Comparison of ENCODE assay signal across 29 mouse cellular contexts in the genomic region with DNA sequence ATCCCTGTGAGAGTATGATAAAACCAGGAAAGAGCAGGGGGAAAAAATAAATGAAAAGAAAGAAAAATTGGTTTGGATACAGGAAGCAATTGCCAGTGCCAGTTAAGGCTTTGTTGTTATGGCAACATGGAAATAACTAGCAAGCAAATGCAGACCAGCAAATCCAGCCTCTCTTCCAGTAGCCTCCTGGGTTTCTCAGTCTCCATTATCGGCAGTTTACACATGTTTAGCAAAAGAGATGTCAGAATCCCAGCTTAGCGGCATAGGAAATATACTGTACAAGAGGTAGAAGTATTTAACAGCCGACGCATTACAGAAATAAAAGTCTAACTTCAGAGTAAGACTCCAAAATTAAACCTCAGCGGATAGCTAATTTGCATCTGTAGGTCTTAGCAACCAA. TPM values are rescaled to one million over a fixed set of nuclear protein-coding genes. Genes with fewer than 3 reads are reported as not detected.
DNase-seq lines count a peak whose midpoint lies in the region; ATAC-seq lines count a peak whose summit lies in the region.
"Had no signal": no experiment of that assay in that cellular context is flagged by ENCODE, and none has a peak within 500 bp of the region (broad histone marks: within the 10 kb centered on the region; RNA-seq: fewer than 3 reads in every experiment).

No protein-coding gene starts in this region.

- 72% methylated on average over 5 of the region's 5 CpGs for WGBS in forebrain, embryonic 13.5 days
- 84% methylated on average over 5 of the region's 5 CpGs for WGBS in forebrain, embryonic 11.5 days
- whole genome bisulfite sequencing in hindbrain, embryonic 16.5 days: 71% methylated on average over 5 of the region's 5 CpGs
- WGBS in hindbrain, embryonic 11.5 days: 91% methylated on average over 5 of the region's 5 CpGs
- WGBS in midbrain, embryonic 13.5 days: 65% methylated on average over 5 of the region's 5 CpGs
- 83% methylated on average over 5 of the region's 5 CpGs for WGBS in midbrain, embryonic 11.5 days
- WGBS in neural tube, embryonic 15.5 days: 68% methylated on average over 5 of the region's 5 CpGs

- H3K36me3 ChIP-seq in forebrain, embryonic 13.5 days (ENCODE audit: poor library complexity, severe bottlenecking): no peaks in the 10 kb centered on the region
- no peaks in the 10 kb centered on the region for H3K36me3 ChIP-seq in forebrain, embryonic 11.5 days (ENCODE audit: control insufficient read depth, insufficient read depth, low read length)
- H3K36me3 ChIP-seq in hindbrain, embryonic 16.5 days (ENCODE audit: control insufficient read depth, insufficient read depth, low read length): no peaks in the 10 kb centered on the region
- no peaks in the 10 kb centered on the region for H3K36me3 ChIP-seq in hindbrain, embryonic 11.5 days (ENCODE audit: control insufficient read depth, insufficient read depth, low read length)
- H3K36me3 ChIP-seq in midbrain, embryonic 13.5 days: no peaks in the 10 kb centered on the region
- no peaks in the 10 kb centered on the region for H3K36me3 ChIP-seq in midbrain, embryonic 11.5 days (ENCODE audit: control insufficient read depth, insufficient read depth, low read length)
- no peaks in the 10 kb centered on the region for H3K36me3 ChIP-seq in neural tube, embryonic 15.5 days
- H3K36me3 ChIP-seq: intestine, embryonic 15.5 days had no signal

- no peak overlapping the region for H3K4me2 ChIP-seq in forebrain, embryonic 13.5 days
- H3K4me2 ChIP-seq in forebrain, embryonic 11.5 days (ENCODE audit: low read depth, low read length, severe bottlenecking): no peak overlapping the region
- no peak overlapping the region for H3K4me2 ChIP-seq in hindbrain, embryonic 16.5 days (ENCODE audit: low read length)
- H3K4me2 ChIP-seq in hindbrain, embryonic 11.5 days (replicated peaks; ENCODE audit: low read depth, low read length): no peak overlapping the region
- peak overlapping the region; percentile 19; the same call in 1 of the 2 replicates for H3K4me2 ChIP-seq in midbrain, embryonic 13.5 days (replicated peaks)
- H3K4me2 ChIP-seq in midbrain, embryonic 11.5 days: no peak overlapping the region
- no peak overlapping the region for H3K4me2 ChIP-seq in neural tube, embryonic 15.5 days
- H3K4me2 ChIP-seq: intestine, embryonic 15.5 days; liver, embryonic 11.5 days had no signal

- DNase-seq in forebrain, embryonic 11.5 days (ENCODE audit: low spot score): no peak
- DNase-seq in hindbrain, embryonic 11.5 days (ENCODE audit: low spot score): no peak
- DNase-seq in midbrain, embryonic 11.5 days (ENCODE audit: low spot score, missing footprints): no peak
- no peak for DNase-seq in adrenal gland, adult 18-20 months (ENCODE audit: low spot score in 2 of 2)
- DNase-seq: adrenal gland, postnatal 36 days; cerebellum, adult 2 months; cerebellum, postnatal 36 days; gastrocnemius, postnatal 25 days; heart, adult 2 months; heart, postnatal 36 days; kidney, postnatal 36 days; lung, adult 18-20 months; right cerebral cortex, postnatal 14 days; spleen, adult 18-20 months; thymus, adult 18-20 months had no signal

- no peaks in the 10 kb centered on the region for H3K27me3 ChIP-seq in forebrain, embryonic 13.5 days
- H3K27me3 ChIP-seq in forebrain, embryonic 11.5 days (ENCODE audit: control insufficient read depth, insufficient read depth, low read length): no peaks in the 10 kb centered on the region
- no peaks in the 10 kb centered on the region for H3K27me3 ChIP-seq in hindbrain, embryonic 16.5 days (replicated peaks; ENCODE audit: control insufficient read depth, insufficient read depth, low read length)
- no peaks in the 10 kb centered on the region for H3K27me3 ChIP-seq in hindbrain, embryonic 11.5 days (ENCODE audit: control insufficient read depth, insufficient read depth, low read length)
- H3K27me3 ChIP-seq in midbrain, embryonic 13.5 days: no peaks in the 10 kb centered on the region
- H3K27me3 ChIP-seq in midbrain, embryonic 11.5 days (ENCODE audit: control insufficient read depth, insufficient read depth, low read length): no peaks in the 10 kb centered on the region
- H3K27me3 ChIP-seq in neural tube, embryonic 15.5 days (replicated peaks): no peaks in the 10 kb centered on the region
- H3K27me3 ChIP-seq: intestine, embryonic 15.5 days; megakaryocyte, embryonic 14.5 days had no signal

- peak; percentile 50; the same call in 1 of the 2 replicates for ATAC-seq in forebrain, embryonic 13.5 days
- no peak for ATAC-seq in forebrain, embryonic 11.5 days (replicated peaks; ENCODE audit: low FRiP score)
- ATAC-seq in hindbrain, embryonic 16.5 days: peak; percentile 53
- no peak for ATAC-seq in hindbrain, embryonic 11.5 days (ENCODE audit: low FRiP score)
- ATAC-seq in midbrain, embryonic 13.5 days: peak; percentile 55; the same call in 1 of the 2 replicates
- ATAC-seq in midbrain, embryonic 11.5 days (ENCODE audit: low FRiP score): no peak
- peak; percentile 54; the same call in 1 of the 2 replicates for ATAC-seq in neural tube, embryonic 15.5 days (ENCODE audit: low FRiP score)
- ATAC-seq: CD4-positive, CD25-positive, alpha-beta regulatory T cell, adult 4 months; intestine, embryonic 15.5 days had no signal

- H3K4me3 ChIP-seq in forebrain, embryonic 13.5 days: no peak overlapping the region
- no peak overlapping the region for H3K4me3 ChIP-seq in forebrain, embryonic 11.5 days (ENCODE audit: low read depth, low read length)
- no peak overlapping the region for H3K4me3 ChIP-seq in hindbrain, embryonic 16.5 days (ENCODE audit: low read length)
- H3K4me3 ChIP-seq in hindbrain, embryonic 11.5 days (ENCODE audit: low read depth, low read length): no peak overlapping the region
- no peak overlapping the region for H3K4me3 ChIP-seq in midbrain, embryonic 13.5 days (replicated peaks)
- H3K4me3 ChIP-seq in midbrain, embryonic 11.5 days (ENCODE audit: low read depth, low read length): no peak overlapping the region
- H3K4me3 ChIP-seq in neural tube, embryonic 15.5 days (replicated peaks): no peak overlapping the region
- H3K4me3 ChIP-seq: heart, adult 2 months; intestine, embryonic 15.5 days; megakaryocyte, embryonic 14.5 days had no signal

- no peaks in the 10 kb centered on the region for H3K9me3 ChIP-seq in forebrain, embryonic 13.5 days (replicated peaks)
- no peaks in the 10 kb centered on the region for H3K9me3 ChIP-seq in forebrain, embryonic 11.5 days (ENCODE audit: control insufficient read depth, low read length)
- H3K9me3 ChIP-seq in hindbrain, embryonic 16.5 days (ENCODE audit: control insufficient read depth, low read length): no peaks in the 10 kb centered on the region
- no peaks in the 10 kb centered on the region for H3K9me3 ChIP-seq in hindbrain, embryonic 11.5 days (ENCODE audit: control insufficient read depth, low read length)
- no peaks in the 10 kb centered on the region for H3K9me3 ChIP-seq in midbrain, embryonic 13.5 days
- no peaks in the 10 kb centered on the region for H3K9me3 ChIP-seq in midbrain, embryonic 11.5 days (ENCODE audit: control insufficient read depth, low read length)
- no peaks in the 10 kb centered on the region for H3K9me3 ChIP-seq in neural tube, embryonic 15.5 days (replicated peaks)
- H3K9me3 ChIP-seq: intestine, embryonic 15.5 days; megakaryocyte, embryonic 14.5 days had no signal

- H3K9ac ChIP-seq in forebrain, embryonic 13.5 days: no peak overlapping the region
- H3K9ac ChIP-seq in forebrain, embryonic 11.5 days (ENCODE audit: low read length): no peak overlapping the region
- H3K9ac ChIP-seq in hindbrain, embryonic 16.5 days (ENCODE audit: low read depth, low read length): no peak overlapping the region
- no peak overlapping the region for H3K9ac ChIP-seq in hindbrain, embryonic 11.5 days (ENCODE audit: low read depth, low read length)
- no peak overlapping the region for H3K9ac ChIP-seq in midbrain, embryonic 13.5 days (replicated peaks)
- no peak overlapping the region for H3K9ac ChIP-seq in midbrain, embryonic 11.5 days (ENCODE audit: low read length)
- H3K9ac ChIP-seq in neural tube, embryonic 15.5 days (replicated peaks): no peak overlapping the region
- H3K9ac ChIP-seq: intestine, embryonic 15.5 days had no signal

- H3K27ac ChIP-seq in forebrain, embryonic 13.5 days: no peak overlapping the region
- no peak overlapping the region for H3K27ac ChIP-seq in forebrain, embryonic 11.5 days (ENCODE audit: low read depth, low read length)
- no peak overlapping the region; the same call in 1 of the 2 replicates for H3K27ac ChIP-seq in hindbrain, embryonic 16.5 days (ENCODE audit: low read depth, low read length)
- H3K27ac ChIP-seq in hindbrain, embryonic 11.5 days (ENCODE audit: low read depth, low read length): no peak overlapping the region
- H3K27ac ChIP-seq in midbrain, embryonic 13.5 days: no peak overlapping the region
- H3K27ac ChIP-seq in midbrain, embryonic 11.5 days (ENCODE audit: low read depth, low read length): no peak overlapping the region
- H3K27ac ChIP-seq in neural tube, embryonic 15.5 days (replicated peaks): peak overlapping the region; percentile 33
- H3K27ac ChIP-seq: heart, adult 2 months; intestine, embryonic 15.5 days had no signal

- no peaks in the 10 kb centered on the region for H3K4me1 ChIP-seq in forebrain, embryonic 13.5 days
- H3K4me1 ChIP-seq in forebrain, embryonic 11.5 days (replicated peaks; ENCODE audit: control insufficient read depth, insufficient read depth, low read length): no peaks in the 10 kb centered on the region
- no peaks in the 10 kb centered on the region for H3K4me1 ChIP-seq in hindbrain, embryonic 16.5 days (ENCODE audit: control insufficient read depth, insufficient read depth, low read depth, low read length)
- no peaks in the 10 kb centered on the region for H3K4me1 ChIP-seq in hindbrain, embryonic 11.5 days (replicated peaks; ENCODE audit: control insufficient read depth, insufficient read depth, low read length)
- peaks cover 11% of the 10 kb centered on the region for H3K4me1 ChIP-seq in midbrain, embryonic 13.5 days (replicated peaks)
- H3K4me1 ChIP-seq in midbrain, embryonic 11.5 days (ENCODE audit: control insufficient read depth, insufficient read depth, low read length): no peaks in the 10 kb centered on the region
- H3K4me1 ChIP-seq in neural tube, embryonic 15.5 days: peaks cover 7% of the 10 kb centered on the region
- H3K4me1 ChIP-seq: intestine, embryonic 15.5 days had no signal

RNA-seq across cellular contexts. Expression of gene Spata4, which starts 5.9 kb away (rescaled TPM):
- polyA plus RNA-seq in forebrain, embryonic 13.5 days (2015; fragmentation: Nextera tagmentation; extraction: Ambion mirVana): not detected in 2 replicates
- polyA plus RNA-seq in forebrain, embryonic 11.5 days (2014; fragmentation: Nextera tagmentation; extraction: Ambion mirVana): not detected in 2 replicates
- 0.24 TPM in 1 of 2 replicates, not detected in the other for polyA plus RNA-seq in hindbrain, embryonic 16.5 days (2015; fragmentation: Nextera tagmentation; extraction: Ambion mirVana)
- polyA plus RNA-seq in hindbrain, embryonic 11.5 days (2014; fragmentation: Nextera tagmentation; extraction: Ambion mirVana): 0.22 TPM in 1 of 2 replicates, not detected in the other
- polyA plus RNA-seq in midbrain, embryonic 13.5 days (2015; fragmentation: Nextera tagmentation; extraction: Ambion mirVana): 0.30 and 0.32 TPM in 2 replicates
- not detected in 2 replicates for polyA plus RNA-seq in midbrain, embryonic 11.5 days (2014; fragmentation: Nextera tagmentation; extraction: Ambion mirVana)
- polyA plus RNA-seq in neural tube, embryonic 15.5 days (2015; fragmentation: Nextera tagmentation; extraction: Ambion mirVana): 0.34 TPM in 1 of 2 replicates, not detected in the other
- not detected for total RNA-seq in adrenal gland, adult 18-20 months (2021)
- total RNA-seq: ES-E14; gastrocnemius, postnatal 25 days; heart, adult 2 months; heart, postnatal 36 days; left cerebral cortex, adult 18-20 months; neutrophil, adult 5-6 weeks had no signal
- polyA plus RNA-seq: CD4-positive, CD25-positive, alpha-beta regulatory T cell, adult 4 months; cerebellum, adult 2 months; heart, embryonic 14.5 days; intestine, embryonic 15.5 days; kidney, embryonic 14.5 days; limb, embryonic 11.5 days; liver, embryonic 11.5 days had no signal

Comparison
In these comparisons a context has a peak if more than half of its experiments do, and no peak if none do; other contexts are left out.
1. ATAC-seq: peak in forebrain, embryonic 13.5 days (single experiment), hindbrain, embryonic 16.5 days (single experiment), midbrain, embryonic 13.5 days (single experiment) and neural tube, embryonic 15.5 days (single experiment); none in forebrain, embryonic 11.5 days (single experiment), hindbrain, embryonic 11.5 days (single experiment) and midbrain, embryonic 11.5 days (single experiment).